Mouse (Mus musculus): Measurements from ENCODE around the gene Socs5. TPM values are rescaled to one million over a fixed set of nuclear protein-coding genes. Genes with fewer than 3 reads are reported as not detected.

The Socs5 gene
- polyA plus RNA-seq, 1 experiment from 2014 or later: 20.1 TPM

DNA sequence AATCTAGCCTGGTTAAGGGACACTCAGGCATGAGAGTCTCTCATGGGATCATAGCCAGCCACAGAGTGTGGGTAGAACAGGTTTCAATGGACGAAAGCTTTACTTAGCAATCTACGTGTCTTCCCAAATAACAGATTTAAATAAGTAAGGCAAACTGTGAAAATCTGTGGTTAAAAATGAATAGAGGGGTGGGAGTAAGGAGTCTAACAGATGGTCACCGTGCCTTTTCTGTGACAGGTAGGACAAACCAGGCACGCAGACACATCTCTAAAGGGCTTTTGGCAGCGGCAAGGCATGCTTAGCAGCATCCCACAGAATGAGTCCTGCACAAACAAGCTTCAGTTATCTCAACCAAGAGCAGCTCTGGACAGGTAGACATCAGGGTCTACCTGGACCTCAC, 59.9 kb downstream of the Socs5 start:
- 94% methylated on average over 5 of the region's 5 CpGs for WGBS
- no peaks in the 10 kb centered on the region for H3K27me3 ChIP-seq (ENCODE audit: control insufficient read depth, insufficient read depth, low read length)

GRCm38 (mm10) chr17:87169076-87169475, 61.6 kb downstream of the Socs5 start:
- Histone ChIP-seq H3K36me3 (ENCODE audit: control insufficient read depth, insufficient read depth, low read length) (no peaks in the 10 kb centered on the region), H3K4me1 (ENCODE audit: control insufficient read depth, insufficient read depth, low read length) (no peaks in the 10 kb centered on the region), H3K9me3 (ENCODE audit: control insufficient read depth, low read length) (peaks cover 7% of the 10 kb centered on the region), H3K27ac (replicated peaks; ENCODE audit: low read depth, low read length) (no peak overlapping the region), H3K4me3 (replicated peaks; ENCODE audit: low read depth, low read length) (no peak overlapping the region), H3K27me3 (ENCODE audit: control insufficient read depth, insufficient read depth, low read length) (no peaks in the 10 kb centered on the region), H3K9ac (replicated peaks; ENCODE audit: low read length) (no peak overlapping the region), H3K4me2 (ENCODE audit: low read length) (no peak overlapping the region)
- 21% methylated on average over 3 of the region's 3 CpGs for WGBS
- ATAC-seq (ENCODE audit: low FRiP score, low TSS enrichment): no peak
- DNase-seq: no peak

More for the DNA sequence above, 59.9 kb downstream of the Socs5 start:
- H3K9me3 ChIP-seq (ENCODE audit: control insufficient read depth, low read length): no peaks in the 10 kb centered on the region
- H3K4me3 ChIP-seq (replicated peaks; ENCODE audit: low read depth, low read length): no peak overlapping the region
- H3K9ac ChIP-seq (replicated peaks; ENCODE audit: low read length): no peak overlapping the region
- H3K36me3 ChIP-seq (ENCODE audit: control insufficient read depth, insufficient read depth, low read length): no peaks in the 10 kb centered on the region
- no peaks in the 10 kb centered on the region for H3K4me1 ChIP-seq (ENCODE audit: control insufficient read depth, insufficient read depth, low read length)
- ATAC-seq (ENCODE audit: low FRiP score, low TSS enrichment): no peak
- no peak overlapping the region for H3K27ac ChIP-seq (replicated peaks; ENCODE audit: low read depth, low read length)
- no peak for DNase-seq
- H3K4me2 ChIP-seq (ENCODE audit: low read length): no peak overlapping the region

GRCm38 (mm10) chr17:87170364-87170763, 62.9 kb downstream of the Socs5 start:
- DNase-seq: no peak
- H3K4me1 ChIP-seq (ENCODE audit: control insufficient read depth, insufficient read depth, low read length): no peaks in the 10 kb centered on the region
- H3K4me2 ChIP-seq (ENCODE audit: low read length): no peak overlapping the region
- no peaks in the 10 kb centered on the region for H3K27me3 ChIP-seq (ENCODE audit: control insufficient read depth, insufficient read depth, low read length)
- peaks cover 7% of the 10 kb centered on the region for H3K9me3 ChIP-seq (ENCODE audit: control insufficient read depth, low read length)
- no peak overlapping the region for H3K9ac ChIP-seq (replicated peaks; ENCODE audit: low read length)
- H3K27ac ChIP-seq (replicated peaks; ENCODE audit: low read depth, low read length): no peak overlapping the region
- WGBS: 64% methylated on average over 5 of the region's 5 CpGs
- H3K36me3 ChIP-seq (ENCODE audit: control insufficient read depth, insufficient read depth, low read length): no peaks in the 10 kb centered on the region
- no peak for ATAC-seq (ENCODE audit: low FRiP score, low TSS enrichment)
- no peak overlapping the region for H3K4me3 ChIP-seq (replicated peaks; ENCODE audit: low read depth, low read length)

GRCm38 (mm10) chr17:87172031-87172430, 64.6 kb downstream of the Socs5 start:
- no peaks in the 10 kb centered on the region for H3K27me3 ChIP-seq (ENCODE audit: control insufficient read depth, insufficient read depth, low read length)
- no peak for DNase-seq
- no peak overlapping the region for H3K27ac ChIP-seq (replicated peaks; ENCODE audit: low read depth, low read length)
- no peak overlapping the region for H3K4me3 ChIP-seq (replicated peaks; ENCODE audit: low read depth, low read length)
- 58% methylated on average over 3 of the region's 3 CpGs for WGBS
- no peak overlapping the region for H3K9ac ChIP-seq (replicated peaks; ENCODE audit: low read length)
- H3K9me3 ChIP-seq (ENCODE audit: control insufficient read depth, low read length): peaks cover 7% of the 10 kb centered on the region
- no peak overlapping the region for H3K4me2 ChIP-seq (ENCODE audit: low read length)
- no peaks in the 10 kb centered on the region for H3K36me3 ChIP-seq (ENCODE audit: control insufficient read depth, insufficient read depth, low read length)
- ATAC-seq (ENCODE audit: low FRiP score, low TSS enrichment): no peak
- H3K4me1 ChIP-seq (ENCODE audit: control insufficient read depth, insufficient read depth, low read length): no peaks in the 10 kb centered on the region

- H3K9me3 ChIP-seq (ENCODE audit: control insufficient read depth, low read length): peaks cover 7% of the 10 kb centered on the region
- peaks cover 4% of the 10 kb centered on the region; the same call in 1 of the 2 replicates for H3K4me1 ChIP-seq (ENCODE audit: control insufficient read depth, insufficient read depth, low read length)
- no peak overlapping the region for H3K4me3 ChIP-seq (replicated peaks; ENCODE audit: low read depth, low read length)
- no peaks in the 10 kb centered on the region for H3K36me3 ChIP-seq (ENCODE audit: control insufficient read depth, insufficient read depth, low read length)
- 94% methylated on average over 2 of the region's 2 CpGs for WGBS
- H3K27ac ChIP-seq (replicated peaks; ENCODE audit: low read depth, low read length): no peak overlapping the region
- H3K9ac ChIP-seq (replicated peaks; ENCODE audit: low read length): no peak overlapping the region
- no peak overlapping the region for H3K4me2 ChIP-seq (ENCODE audit: low read length)
- no peak for ATAC-seq (ENCODE audit: low FRiP score, low TSS enrichment)
- no peak for DNase-seq
- H3K27me3 ChIP-seq (ENCODE audit: control insufficient read depth, insufficient read depth, low read length): no peaks in the 10 kb centered on the region
These were observed 66.5 kb downstream of the Socs5 start for GRCm38 (mm10) chr17:87173966-87174365.

- Histone ChIP-seq H3K27me3 (ENCODE audit: control insufficient read depth, insufficient read depth, low read length) (no peaks in the 10 kb centered on the region), H3K9ac (replicated peaks; ENCODE audit: low read length) (no peak overlapping the region), H3K4me1 (ENCODE audit: control insufficient read depth, insufficient read depth, low read length) (peaks cover 7% of the 10 kb centered on the region; the same call in 1 of the 2 replicates), H3K36me3 (ENCODE audit: control insufficient read depth, insufficient read depth, low read length) (no peaks in the 10 kb centered on the region), H3K9me3 (ENCODE audit: control insufficient read depth, low read length) (peaks cover 7% of the 10 kb centered on the region), H3K27ac (replicated peaks; ENCODE audit: low read depth, low read length) (no peak overlapping the region), H3K4me3 (replicated peaks; ENCODE audit: low read depth, low read length) (no peak overlapping the region), H3K4me2 (ENCODE audit: low read length) (no peak overlapping the region)
- DNase-seq: no peak
- ATAC-seq (ENCODE audit: low FRiP score, low TSS enrichment): no peak
- WGBS: 89% methylated on average over 9 of the region's 9 CpGs
These were observed 67.3 kb downstream of the Socs5 start for GRCm38 (mm10) chr17:87174651-87175331.

DNA sequence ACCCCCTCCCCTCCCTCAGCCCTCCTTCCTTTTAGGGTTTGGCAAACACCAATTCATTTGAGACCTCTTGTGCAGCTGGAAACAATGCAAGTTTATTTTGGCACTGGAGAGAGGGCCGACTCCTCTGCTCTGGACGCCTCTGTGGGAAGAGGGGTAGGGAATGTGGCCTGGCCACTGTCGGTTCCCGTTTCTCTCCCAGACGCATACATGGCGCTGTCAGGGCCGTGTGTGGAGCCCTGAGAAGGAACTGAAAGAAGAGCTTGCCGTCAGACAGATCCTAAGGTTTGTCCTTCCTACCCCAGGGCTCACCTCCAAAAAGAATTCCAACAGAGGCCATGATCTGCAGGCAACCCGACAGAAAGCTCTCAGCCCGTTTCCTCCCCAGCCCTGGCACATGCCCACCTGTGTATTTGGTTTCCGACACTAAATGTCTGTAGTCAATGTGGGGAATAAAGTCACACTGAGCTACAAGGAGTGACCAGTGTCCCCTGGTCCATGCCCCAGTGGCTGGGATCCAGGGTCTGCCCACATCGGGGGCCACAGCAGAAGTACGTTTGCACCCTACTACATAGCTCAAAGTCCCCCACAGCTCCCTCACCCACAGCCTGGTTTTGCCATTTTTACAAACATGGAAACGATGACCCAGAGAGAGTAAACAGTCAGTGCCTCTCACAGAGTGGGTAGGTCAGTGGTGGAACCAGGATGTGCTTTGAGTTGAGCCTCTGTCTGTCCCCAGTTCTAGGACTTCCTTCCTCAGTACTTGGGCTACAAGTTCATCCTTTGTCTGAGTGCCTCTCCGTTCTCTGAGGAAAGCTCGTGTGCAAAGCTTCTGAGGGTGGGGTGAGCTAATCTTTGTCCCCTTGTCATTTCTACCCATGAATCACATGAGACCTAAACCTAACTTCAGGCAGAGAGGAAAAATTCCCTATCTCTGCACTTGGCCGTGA, 68.9 kb downstream of the Socs5 start:
- Histone ChIP-seq H3K4me2 (ENCODE audit: low read length) (no peak overlapping the region), H3K4me1 (ENCODE audit: control insufficient read depth, insufficient read depth, low read length) (peaks cover 7% of the 10 kb centered on the region; the same call in 1 of the 2 replicates), H3K27me3 (ENCODE audit: control insufficient read depth, insufficient read depth, low read length) (no peaks in the 10 kb centered on the region), H3K27ac (replicated peaks; ENCODE audit: low read depth, low read length) (no peak overlapping the region), H3K9me3 (ENCODE audit: control insufficient read depth, low read length) (peaks cover 7% of the 10 kb centered on the region), H3K36me3 (ENCODE audit: control insufficient read depth, insufficient read depth, low read length) (no peaks in the 10 kb centered on the region), H3K9ac (replicated peaks; ENCODE audit: low read length) (no peak overlapping the region), H3K4me3 (replicated peaks; ENCODE audit: low read depth, low read length) (no peak overlapping the region)
- WGBS: 82% methylated on average over 17 of the region's 17 CpGs
- DNase-seq (no peak), ATAC-seq (ENCODE audit: low FRiP score, low TSS enrichment) (no peak)

GRCm38 (mm10) chr17:87178596-87179590, 71.4 kb downstream of the Socs5 start:
- H3K27ac ChIP-seq (replicated peaks; ENCODE audit: low read depth, low read length): no peak overlapping the region
- no peaks in the 10 kb centered on the region for H3K9me3 ChIP-seq (ENCODE audit: control insufficient read depth, low read length)
- no peaks in the 10 kb centered on the region for H3K27me3 ChIP-seq (ENCODE audit: control insufficient read depth, insufficient read depth, low read length)
- peaks cover 7% of the 10 kb centered on the region; the same call in 1 of the 2 replicates for H3K4me1 ChIP-seq (ENCODE audit: control insufficient read depth, insufficient read depth, low read length)
- 34% methylated on average over 16 of the region's 16 CpGs for WGBS
- no peak for ATAC-seq (ENCODE audit: low FRiP score, low TSS enrichment)
- H3K9ac ChIP-seq (replicated peaks; ENCODE audit: low read length): no peak overlapping the region
- H3K4me3 ChIP-seq (replicated peaks; ENCODE audit: low read depth, low read length): no peak overlapping the region
- H3K4me2 ChIP-seq (ENCODE audit: low read length): no peak overlapping the region
- no peaks in the 10 kb centered on the region for H3K36me3 ChIP-seq (ENCODE audit: control insufficient read depth, insufficient read depth, low read length)
- peak; percentile 35 for DNase-seq

Measured in midbrain, embryonic 14.5 days (tissue).